Mouse (Mus musculus) hindbrain, embryonic 11.5 days (tissue): ENCODE results near the gene Amigo1. TPM values are rescaled to one million over a fixed set of nuclear protein-coding genes. Genes with fewer than 3 reads are reported as not detected.

Source experiments
- ATAC-seq: fragments of 200-750 bp; cut with Nextera tagmentation; 2 replicates; pipeline ENCODE4 v1.8.0; 2017; ENCODE audit warnings: mild to moderate bottlenecking, moderate TSS enrichment, moderate library complexity; ENCODE audit not compliant: low FRiP score
- DNase-seq: peaks from one replicate; pipeline ENCODE4 v3.0.0-alpha.2; 2015; ENCODE audit warnings: low spot score
- H3K27ac ChIP-seq: fragments of 300-500 bp; sonication (generic); 2 replicates; pipeline ENCODE4 v1.5.1; 2014; ENCODE audit warnings: mild to moderate bottlenecking, low read depth, low read length
- H3K27me3 ChIP-seq: fragments of 300-500 bp; sonication (generic); 2 replicates; pipeline ENCODE4 v1.6.1; 2014; ENCODE audit warnings: mild to moderate bottlenecking, low read length, moderate library complexity, mixed read lengths; ENCODE audit not compliant: control insufficient read depth, insufficient read depth
- H3K36me3 ChIP-seq: fragments of 300-500 bp; sonication (generic); 2 replicates; pipeline ENCODE4 v1.6.1; 2014; ENCODE audit warnings: mild to moderate bottlenecking, low read length, moderate library complexity, mixed read lengths; ENCODE audit not compliant: control insufficient read depth, insufficient read depth
- H3K4me1 ChIP-seq: fragments of 300-500 bp; sonication (generic); replicated peaks from 2 replicates; pipeline ENCODE4 v1.6.1; 2014; ENCODE audit warnings: low read length, mixed read lengths; ENCODE audit not compliant: control insufficient read depth, insufficient read depth
- H3K4me2 ChIP-seq: fragments of 300-500 bp; sonication (generic); replicated peaks from 2 replicates; pipeline ENCODE4 v1.6.1; 2014; ENCODE audit warnings: mild to moderate bottlenecking, low read depth, low read length
- H3K4me3 ChIP-seq: fragments of 300-500 bp; sonication (generic); 2 replicates; pipeline ENCODE4 v1.5.1; 2014; ENCODE audit warnings: low read depth, low read length
- H3K9ac ChIP-seq: fragments of 300-500 bp; sonication (generic); 2 replicates; pipeline ENCODE4 v1.6.1; 2014; ENCODE audit warnings: low read depth, low read length
- H3K9me3 ChIP-seq: fragments of 300-500 bp; sonication (generic); 2 replicates; pipeline ENCODE4 v1.6.1; 2016; ENCODE audit warnings: low read length; ENCODE audit not compliant: control insufficient read depth
- WGBS: fragments of 180-500 bp; shearing (Covaris S2); extraction: QIAGEN DNeasy Blood & Tissue Kit; methylation state at CpG from one replicate; pipeline ENCODE4 v1.1.7; 2014; 5-methylcytosine and 5-hydroxymethylcytosine counted together
- polyA plus RNA-seq: library from polyadenylated mRNA; unstranded; fragments of >200 nt; fragmentation: Nextera tagmentation; extraction: Ambion mirVana; gene quantifications from 2 replicates; pipeline ENCODE4 v1.2.1, GENCODE M21; 2014

Amigo1 gene
- polyA plus RNA-seq, 1 experiment from 2014 or later: 4.2 TPM

DNA sequence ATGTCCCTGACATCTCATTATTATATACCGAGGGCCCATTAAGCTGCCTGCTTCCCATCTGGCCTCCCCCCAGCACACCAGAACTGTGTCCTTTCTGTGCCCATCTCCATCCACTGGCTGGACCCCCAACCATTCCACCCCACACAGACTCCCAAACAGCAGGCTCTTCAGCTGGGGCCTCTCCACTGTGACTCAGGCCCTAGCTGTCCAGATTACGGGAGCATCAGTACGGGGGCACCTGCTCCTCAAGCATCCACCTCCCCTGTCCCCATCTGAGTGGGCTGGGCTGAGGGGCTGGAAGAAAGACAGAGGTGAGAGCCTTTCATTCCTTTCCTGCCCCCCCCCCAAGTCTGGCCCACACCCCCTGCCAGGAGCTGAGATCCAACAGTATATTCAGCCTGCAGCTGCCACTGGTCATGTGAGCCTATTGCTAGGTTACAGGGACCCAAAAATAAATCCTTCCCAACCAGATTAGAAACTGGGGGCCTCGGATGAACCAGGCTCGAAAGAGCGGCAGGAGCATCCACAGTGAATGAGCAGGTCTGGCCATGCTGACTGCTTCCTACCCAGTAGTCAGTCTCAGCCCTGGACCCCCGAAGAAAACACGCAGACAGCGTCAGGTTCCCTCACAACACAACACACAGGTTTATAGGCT, 27.6 kb upstream of the Amigo1 start:
- ATAC-seq: peak; percentile 69
- no peak for DNase-seq
- Histone ChIP-seq H3K36me3 (no peaks in the 10 kb centered on the region), H3K4me3 (no peak overlapping the region), H3K27me3 (no peaks in the 10 kb centered on the region), H3K9me3 (no peaks in the 10 kb centered on the region), H3K27ac (no peak overlapping the region), H3K4me2 (no peak overlapping the region), H3K9ac (no peak overlapping the region), H3K4me1 (no peaks in the 10 kb centered on the region)
- WGBS: 57% methylated on average over 9 of the region's 9 CpGs

DNA sequence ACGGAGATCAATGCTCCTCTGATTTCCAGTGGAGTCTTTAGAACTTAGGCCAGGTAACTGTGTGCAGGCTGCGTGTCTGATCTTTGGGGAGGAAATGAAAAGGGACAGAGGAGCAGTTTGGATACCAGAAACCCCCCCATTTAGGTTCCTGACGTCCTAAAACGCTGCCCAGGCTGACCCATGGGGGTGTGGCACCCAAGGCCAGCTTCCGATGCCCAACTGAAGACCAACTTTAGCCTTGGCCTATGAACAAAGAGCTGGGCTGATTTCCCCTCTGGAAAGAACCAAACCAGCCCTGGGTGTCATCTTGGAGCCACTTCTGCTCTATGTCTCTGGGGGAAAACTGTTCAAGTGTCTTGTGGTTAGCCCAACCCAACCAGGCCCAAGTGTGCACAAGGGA, 22.0 kb upstream of the Amigo1 start:
- no peaks in the 10 kb centered on the region for H3K9me3 ChIP-seq
- no peaks in the 10 kb centered on the region for H3K36me3 ChIP-seq
- ATAC-seq: no peak
- no peak overlapping the region for H3K27ac ChIP-seq
- WGBS: 66% methylated on average over 5 of the region's 5 CpGs
- H3K9ac ChIP-seq: no peak overlapping the region
- no peak for DNase-seq
- no peaks in the 10 kb centered on the region for H3K27me3 ChIP-seq
- H3K4me1 ChIP-seq: peaks cover 20% of the 10 kb centered on the region
- H3K4me2 ChIP-seq: no peak overlapping the region
- H3K4me3 ChIP-seq: no peak overlapping the region

DNA sequence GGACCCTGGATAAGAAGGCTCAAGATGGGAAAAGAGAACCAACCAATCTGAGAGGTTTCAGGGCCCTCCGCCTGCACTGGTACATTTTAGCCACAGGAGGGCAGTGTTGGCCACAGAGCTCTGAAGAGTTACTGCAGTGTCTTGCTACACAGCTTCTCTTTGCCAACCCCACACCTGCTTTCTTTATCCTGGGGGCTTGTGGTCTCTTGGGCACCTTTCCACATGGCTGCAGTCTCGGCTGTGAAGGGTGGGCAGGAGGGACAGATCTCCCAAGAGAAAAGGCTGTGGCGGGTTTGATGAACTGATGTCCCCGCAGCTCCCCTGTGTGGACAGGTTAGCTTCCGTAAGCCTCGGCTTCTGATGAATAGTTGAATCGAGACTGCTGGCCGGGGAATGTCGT, 21.3 kb upstream of the Amigo1 start:
- H3K4me3 ChIP-seq: no peak overlapping the region
- ATAC-seq: peak; percentile 30; the same call in 1 of the 2 replicates

DNA sequence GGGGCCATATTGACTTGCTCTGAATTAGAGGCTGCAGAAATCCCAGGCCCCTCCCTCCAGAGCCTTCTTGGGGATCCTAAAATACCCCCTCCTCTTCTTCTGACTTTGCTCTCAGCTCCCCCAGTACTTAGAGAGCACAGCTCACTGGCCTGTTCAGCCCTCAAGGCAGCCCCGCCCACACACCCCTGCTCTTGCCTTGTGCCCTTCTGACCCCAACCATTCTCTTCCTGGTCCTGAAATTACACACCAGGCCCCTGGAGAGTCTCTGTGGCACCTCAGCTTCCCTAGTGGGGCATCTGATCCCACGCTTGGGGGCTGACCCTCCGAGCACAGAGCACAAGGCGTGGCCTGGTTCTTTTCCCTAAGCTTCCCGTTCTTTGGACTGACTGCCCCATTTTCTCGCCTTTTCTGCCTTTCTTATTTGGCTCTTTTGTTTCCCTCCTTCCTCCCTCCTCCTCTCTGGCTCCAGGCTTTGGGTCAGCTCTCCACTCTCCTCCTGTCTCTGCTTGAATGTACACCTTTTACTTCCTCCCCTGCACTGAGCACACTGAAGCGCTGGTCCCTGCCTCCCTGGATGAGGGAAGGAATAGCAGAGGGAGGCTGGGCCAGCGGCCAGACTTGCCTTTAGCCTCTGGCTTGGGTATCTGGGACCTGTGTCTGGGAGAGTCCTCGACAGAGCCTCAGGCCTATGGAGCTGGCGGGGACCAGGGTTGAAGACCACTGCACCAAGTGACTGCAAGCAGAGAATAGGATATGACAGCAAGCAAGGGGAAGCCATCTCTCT, 20.4 kb upstream of the Amigo1 start:
- WGBS: 15% methylated on average over 10 of the region's 10 CpGs
- H3K36me3 ChIP-seq: no peaks in the 10 kb centered on the region
- ATAC-seq: peak; percentile 44; the same call in 1 of the 2 replicates
- H3K4me3 ChIP-seq: no peak overlapping the region
- no peaks in the 10 kb centered on the region for H3K27me3 ChIP-seq
- peak overlapping the region; percentile 11 for H3K4me2 ChIP-seq
- peak; percentile 48 for DNase-seq
- peaks cover 22% of the 10 kb centered on the region for H3K4me1 ChIP-seq
- no peaks in the 10 kb centered on the region for H3K9me3 ChIP-seq
- peak overlapping the region; percentile 91 for H3K27ac ChIP-seq
- 0 out of 2 replicates have a peak overlapping the region, but pooled peaks have one; percentile 16 for H3K9ac ChIP-seq

More for the DNA sequence above, 21.3 kb upstream of the Amigo1 start:
- Histone ChIP-seq H3K36me3 (no peaks in the 10 kb centered on the region), H3K4me2 (0 out of 2 replicates have a peak overlapping the region, but pooled peaks have one; percentile 21), H3K27ac (peak overlapping the region; percentile 91), H3K4me1 (peaks cover 22% of the 10 kb centered on the region), H3K27me3 (no peaks in the 10 kb centered on the region), H3K9ac (peak overlapping the region; percentile 27; the same call in 1 of the 2 replicates), H3K9me3 (no peaks in the 10 kb centered on the region)
- DNase-seq: peak; percentile 94
- WGBS: 23% methylated on average over 9 of the region's 9 CpGs

- H3K27me3 ChIP-seq: no peaks in the 10 kb centered on the region
- H3K4me3 ChIP-seq: no peak overlapping the region
- H3K4me1 ChIP-seq: peaks cover 22% of the 10 kb centered on the region
- H3K9me3 ChIP-seq: no peaks in the 10 kb centered on the region
- ATAC-seq (peak; percentile 82), DNase-seq (peak; percentile 80)
- no peak overlapping the region for H3K9ac ChIP-seq
- H3K4me2 ChIP-seq: no peak overlapping the region
- 5% methylated on average over 8 of the region's 11 CpGs for WGBS
- peak overlapping the region; percentile 91 for H3K27ac ChIP-seq
- no peaks in the 10 kb centered on the region for H3K36me3 ChIP-seq
These were observed 19.5 kb upstream of the Amigo1 start for GRCm38 (mm10) chr3:108166486-108167211.

GRCm38 (mm10) chr3:108167499-108167898, 18.6 kb upstream of the Amigo1 start:
- Histone ChIP-seq H3K4me3 (no peak overlapping the region), H3K27ac (peak overlapping the region; percentile 91), H3K9me3 (no peaks in the 10 kb centered on the region), H3K4me2 (no peak overlapping the region), H3K36me3 (no peaks in the 10 kb centered on the region), H3K4me1 (peaks cover 22% of the 10 kb centered on the region), H3K9ac (no peak overlapping the region), H3K27me3 (no peaks in the 10 kb centered on the region)
- ATAC-seq: no peak
- 36% methylated on average over 14 of the region's 14 CpGs for WGBS
- DNase-seq: no peak

GRCm38 (mm10) chr3:108169199-108169598, 16.9 kb upstream of the Amigo1 start:
- WGBS: 33% methylated on average over 3 of the region's 3 CpGs
- H3K36me3 ChIP-seq: no peaks in the 10 kb centered on the region
- H3K4me1 ChIP-seq: peaks cover 22% of the 10 kb centered on the region
- H3K4me3 ChIP-seq: no peak overlapping the region
- no peaks in the 10 kb centered on the region for H3K27me3 ChIP-seq
- no peaks in the 10 kb centered on the region for H3K9me3 ChIP-seq
- H3K4me2 ChIP-seq: no peak overlapping the region
- DNase-seq: no peak
- peak overlapping the region; percentile 47; the same call in 1 of the 2 replicates for H3K27ac ChIP-seq
- ATAC-seq: no peak
- no peak overlapping the region for H3K9ac ChIP-seq

GRCm38 (mm10) chr3:108174672-108175531, 11.2 kb upstream of the Amigo1 start:
- Histone ChIP-seq H3K4me1 (no peaks in the 10 kb centered on the region), H3K9me3 (no peaks in the 10 kb centered on the region), H3K9ac (no peak overlapping the region), H3K4me2 (no peak overlapping the region), H3K27ac (peak overlapping the region; percentile 19; the same call in 1 of the 2 replicates), H3K36me3 (no peaks in the 10 kb centered on the region), H3K4me3 (no peak overlapping the region), H3K27me3 (no peaks in the 10 kb centered on the region)
- DNase-seq: peak; percentile 23
- 43% methylated on average over 14 of the region's 14 CpGs for WGBS
- peak; percentile 66 for ATAC-seq
